Mouse (Mus musculus): ENCODE results near the gene Zfp398. TPM values are rescaled to one million over a fixed set of nuclear protein-coding genes. Genes with fewer than 3 reads are reported as not detected.

Gene Zfp398
- polyA plus RNA-seq, 1 experiment from 2014 or later, result 6.4 TPM

DNA sequence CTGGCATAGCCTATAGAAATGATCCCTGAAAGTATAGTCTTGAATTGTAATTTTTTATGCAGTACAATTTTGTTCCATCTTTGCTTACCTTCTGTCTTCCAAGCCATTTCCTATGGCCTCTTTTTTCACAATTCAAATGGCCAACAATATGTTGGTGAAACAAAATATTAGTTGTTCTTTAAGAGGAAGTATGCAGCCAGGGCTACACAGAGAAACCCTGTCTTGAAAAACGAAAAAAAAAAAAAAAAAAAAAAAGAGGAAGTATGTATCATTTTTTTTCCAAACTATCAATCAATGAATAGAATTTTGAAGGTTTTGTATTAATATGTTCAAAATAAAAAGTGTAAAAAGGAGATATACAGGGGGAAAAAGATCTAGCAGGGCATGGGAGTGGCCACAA is 76.2 kb downstream of the Zfp398 start:
- ATAC-seq (replicated peaks; ENCODE audit: insufficient number of reproducible peaks, low FRiP score, low TSS enrichment, low read depth), result no peak
- 56% methylated on average over 1 of the region's 1 CpGs for WGBS

GRCm38 (mm10) chr6:47912991-47913390 is 77.5 kb downstream of the Zfp398 start:
- Histone ChIP-seq H3K27me3 (ENCODE audit: control insufficient read depth, insufficient read depth, low read length) (no peaks in the 10 kb centered on the region), H3K27ac (replicated peaks; ENCODE audit: low read depth, low read length) (no peak overlapping the region), H3K4me1 (ENCODE audit: control insufficient read depth, insufficient read depth, low read length) (no peaks in the 10 kb centered on the region), H3K9ac (replicated peaks; ENCODE audit: low read length) (no peak overlapping the region), H3K36me3 (replicated peaks; ENCODE audit: control insufficient read depth, insufficient read depth, low read depth, low read length) (no peaks in the 10 kb centered on the region; the same call in 1 of the 2 replicates), H3K9me3 (replicated peaks; ENCODE audit: control insufficient read depth, low read length) (no peaks in the 10 kb centered on the region), H3K4me2 (ENCODE audit: low read depth, low read length) (no peak overlapping the region), H3K4me3 (ENCODE audit: low read depth, low read length) (no peak overlapping the region)
- DNase-seq (ENCODE audit: low spot score), result no peak
- no peak for ATAC-seq (replicated peaks; ENCODE audit: insufficient number of reproducible peaks, low FRiP score, low TSS enrichment, low read depth)
- 55% methylated on average over 3 of the region's 3 CpGs for WGBS

More for the DNA sequence above, 76.2 kb downstream of the Zfp398 start:
- no peak for DNase-seq (ENCODE audit: low spot score)
- Histone ChIP-seq H3K27me3 (ENCODE audit: control insufficient read depth, insufficient read depth, low read length) (no peaks in the 10 kb centered on the region), H3K9me3 (replicated peaks; ENCODE audit: control insufficient read depth, low read length) (no peaks in the 10 kb centered on the region), H3K4me2 (ENCODE audit: low read depth, low read length) (no peak overlapping the region), H3K4me3 (ENCODE audit: low read depth, low read length) (no peak overlapping the region), H3K27ac (replicated peaks; ENCODE audit: low read depth, low read length) (no peak overlapping the region), H3K36me3 (replicated peaks; ENCODE audit: control insufficient read depth, insufficient read depth, low read depth, low read length) (peaks cover 1% of the 10 kb centered on the region; the same call in 1 of the 2 replicates), H3K9ac (replicated peaks; ENCODE audit: low read length) (no peak overlapping the region), H3K4me1 (ENCODE audit: control insufficient read depth, insufficient read depth, low read length) (no peaks in the 10 kb centered on the region)

DNA sequence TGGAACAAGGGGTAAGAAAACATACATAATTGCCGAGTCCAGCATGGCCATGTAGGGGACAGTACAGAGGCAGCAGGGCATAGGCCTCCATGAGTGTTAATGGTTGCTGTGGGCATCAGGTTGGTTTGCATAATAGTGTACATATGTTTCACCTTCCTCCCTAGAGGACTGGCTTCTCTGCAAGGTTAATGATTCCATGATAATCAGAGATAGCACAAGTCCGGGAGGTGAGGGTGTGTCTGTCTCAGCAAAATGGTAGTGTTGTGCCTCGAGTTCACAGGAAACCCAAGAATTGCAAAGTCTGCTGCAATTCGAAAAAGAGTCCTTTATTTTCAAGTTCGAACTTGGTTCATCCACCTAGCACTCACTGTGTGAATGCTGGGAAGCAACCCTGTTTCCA is 81.6 kb downstream of the Zfp398 start:
- 77% methylated on average over 5 of the region's 5 CpGs for WGBS
- H3K27ac ChIP-seq (replicated peaks; ENCODE audit: low read depth, low read length), result no peak overlapping the region
- no peaks in the 10 kb centered on the region for H3K9me3 ChIP-seq (replicated peaks; ENCODE audit: control insufficient read depth, low read length)
- H3K27me3 ChIP-seq (ENCODE audit: control insufficient read depth, insufficient read depth, low read length), result no peaks in the 10 kb centered on the region
- H3K4me3 ChIP-seq (ENCODE audit: low read depth, low read length), result no peak overlapping the region
- H3K36me3 ChIP-seq (replicated peaks; ENCODE audit: control insufficient read depth, insufficient read depth, low read depth, low read length), result no peaks in the 10 kb centered on the region
- H3K4me1 ChIP-seq (ENCODE audit: control insufficient read depth, insufficient read depth, low read length), result no peaks in the 10 kb centered on the region
- H3K4me2 ChIP-seq (ENCODE audit: low read depth, low read length), result no peak overlapping the region
- no peak for DNase-seq (ENCODE audit: low spot score)
- ATAC-seq (replicated peaks; ENCODE audit: insufficient number of reproducible peaks, low FRiP score, low TSS enrichment, low read depth), result no peak
- H3K9ac ChIP-seq (replicated peaks; ENCODE audit: low read length), result no peak overlapping the region

DNA sequence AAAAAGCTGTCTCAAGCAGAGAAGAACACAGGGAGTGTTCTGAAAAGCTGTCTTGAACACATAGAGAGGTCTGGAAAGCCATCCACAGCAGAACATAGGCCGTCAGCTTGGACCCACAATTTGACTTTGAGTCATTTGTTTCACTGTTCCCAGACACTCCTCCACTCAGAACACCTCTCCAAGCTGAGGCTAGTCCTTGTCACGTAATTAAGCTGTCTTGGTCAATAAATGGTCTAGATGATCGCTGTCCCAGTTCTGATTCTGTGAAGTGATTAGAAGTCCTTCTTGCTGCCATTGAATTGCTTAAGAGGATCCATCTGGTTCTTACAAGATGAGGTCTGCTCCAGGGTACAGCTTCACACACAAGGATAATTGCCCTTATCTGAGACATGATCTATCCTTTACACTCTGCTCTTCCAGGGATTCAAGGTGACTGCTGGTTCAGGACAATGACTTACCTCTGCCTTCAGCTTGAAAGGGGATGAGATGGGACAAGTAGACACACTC is 83.4 kb downstream of the Zfp398 start:
- DNase-seq (ENCODE audit: low spot score) (no peak), ATAC-seq (replicated peaks; ENCODE audit: insufficient number of reproducible peaks, low FRiP score, low TSS enrichment, low read depth) (no peak)
- Histone ChIP-seq H3K36me3 (replicated peaks; ENCODE audit: control insufficient read depth, insufficient read depth, low read depth, low read length) (no peaks in the 10 kb centered on the region), H3K9ac (replicated peaks; ENCODE audit: low read length) (no peak overlapping the region), H3K4me2 (ENCODE audit: low read depth, low read length) (no peak overlapping the region), H3K9me3 (replicated peaks; ENCODE audit: control insufficient read depth, low read length) (no peaks in the 10 kb centered on the region), H3K27ac (replicated peaks; ENCODE audit: low read depth, low read length) (no peak overlapping the region), H3K4me3 (ENCODE audit: low read depth, low read length) (no peak overlapping the region), H3K27me3 (ENCODE audit: control insufficient read depth, insufficient read depth, low read length) (no peaks in the 10 kb centered on the region), H3K4me1 (ENCODE audit: control insufficient read depth, insufficient read depth, low read length) (no peaks in the 10 kb centered on the region)
- WGBS, result 69% methylated on average over 3 of the region's 3 CpGs

GRCm38 (mm10) chr6:47919646-47920446 is 84.4 kb downstream of the Zfp398 start:
- Histone ChIP-seq H3K27ac (replicated peaks; ENCODE audit: low read depth, low read length) (no peak overlapping the region), H3K9me3 (replicated peaks; ENCODE audit: control insufficient read depth, low read length) (no peaks in the 10 kb centered on the region), H3K4me1 (ENCODE audit: control insufficient read depth, insufficient read depth, low read length) (no peaks in the 10 kb centered on the region), H3K36me3 (replicated peaks; ENCODE audit: control insufficient read depth, insufficient read depth, low read depth, low read length) (no peaks in the 10 kb centered on the region), H3K9ac (replicated peaks; ENCODE audit: low read length) (peak overlapping the region; percentile 87), H3K4me3 (ENCODE audit: low read depth, low read length) (peak overlapping the region; percentile 81), H3K27me3 (ENCODE audit: control insufficient read depth, insufficient read depth, low read length) (no peaks in the 10 kb centered on the region), H3K4me2 (ENCODE audit: low read depth, low read length) (peak overlapping the region; percentile 43)
- DNase-seq (ENCODE audit: low spot score) (no peak), ATAC-seq (replicated peaks; ENCODE audit: insufficient number of reproducible peaks, low FRiP score, low TSS enrichment, low read depth) (no peak)
- 29% methylated on average over 11 of the region's 11 CpGs for WGBS

GRCm38 (mm10) chr6:47920447-47921340 is 85.2 kb downstream of the Zfp398 start, which contains the start of gene Zfp212:
TSS of gene Zfp212 (plus strand) at chr6:47920476.
- peak within 1 kb of the TSS; percentile 81 for H3K4me3 ChIP-seq (ENCODE audit: low read depth, low read length)
- H3K9me3 ChIP-seq (replicated peaks; ENCODE audit: control insufficient read depth, low read length), result no peaks in the 10 kb centered on the region
- no peaks in the 10 kb centered on the region for H3K27me3 ChIP-seq (ENCODE audit: control insufficient read depth, insufficient read depth, low read length)
- H3K4me2 ChIP-seq (ENCODE audit: low read depth, low read length), result peak within 1 kb of the TSS; percentile 43
- H3K36me3 ChIP-seq (replicated peaks; ENCODE audit: control insufficient read depth, insufficient read depth, low read depth, low read length), result no peaks in the 10 kb centered on the region
- peak within 1 kb of the TSS; percentile 90 for H3K27ac ChIP-seq (replicated peaks; ENCODE audit: low read depth, low read length)
- WGBS, result under 1% methylated on average over 66 of the region's 67 CpGs
- peak within 1 kb of the TSS; percentile 87 for H3K9ac ChIP-seq (replicated peaks; ENCODE audit: low read length)
- DNase-seq (ENCODE audit: low spot score), result peak; percentile 94
- H3K4me1 ChIP-seq (ENCODE audit: control insufficient read depth, insufficient read depth, low read length), result no peaks in the 10 kb centered on the region
- peak; percentile 90 for ATAC-seq (replicated peaks; ENCODE audit: insufficient number of reproducible peaks, low FRiP score, low TSS enrichment, low read depth)

All from embryonic facial prominence, embryonic 11.5 days (tissue).